Mouse (Mus musculus): ENCODE results near the gene Tmem190. TPM values are rescaled to one million over a fixed set of nuclear protein-coding genes. Genes with fewer than 3 reads are reported as not detected.
"Not testable (repeated sequence)": the region's sequence is repeated elsewhere in the genome, so short reads cannot be mapped to it uniquely, and the experiment has no call there.

Gene Tmem190
- total RNA-seq, 2 experiments from 2014 or later, result not detected

DNA sequence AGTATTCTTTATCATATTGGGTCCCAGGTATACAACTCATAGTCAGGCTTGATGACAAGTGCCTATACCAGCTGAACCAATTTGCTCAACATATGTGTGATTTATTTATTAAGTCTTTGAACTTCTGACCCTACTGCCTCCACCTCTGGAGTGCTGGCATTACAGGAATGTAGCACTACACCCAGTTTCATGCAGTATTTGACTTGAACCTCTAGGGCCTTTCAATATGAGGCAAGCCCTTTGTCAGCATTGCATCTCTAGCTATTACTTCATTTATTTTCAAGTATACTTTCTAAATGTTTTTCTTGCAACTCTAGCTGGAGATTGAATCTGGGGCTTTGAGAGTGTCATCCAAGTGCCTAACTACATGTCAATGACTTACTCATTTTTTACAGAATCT is 19.5 kb downstream of the Tmem190 start:
- intact Hi-C loops (cut with DNase I), result loop anchor here (5.0 kb wide), 1 partner anchor 355 kb away; the partner anchor contains the start of gene Rdh13
- no peak for DNase-seq

DNA sequence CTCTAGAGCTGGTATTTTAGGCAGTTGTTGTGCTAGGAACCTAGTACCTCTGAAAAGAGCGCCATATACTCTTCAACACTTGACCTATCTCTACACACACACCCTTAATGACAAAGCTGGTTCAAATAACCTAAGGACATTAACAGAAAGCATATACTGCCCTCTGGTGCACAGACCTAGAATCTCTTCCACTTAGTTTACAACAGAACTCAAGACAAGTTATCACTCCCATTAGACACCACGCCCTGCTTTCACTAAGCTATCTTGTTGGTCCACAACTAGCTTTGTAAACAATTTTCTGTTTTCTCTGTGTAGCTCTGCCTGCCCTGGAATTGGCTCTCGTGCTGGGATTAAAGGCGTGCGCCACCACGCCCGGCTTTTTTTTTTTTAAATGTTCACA is 24.0 kb downstream of the Tmem190 start:
- no peak for DNase-seq
- intact Hi-C loops (cut with DNase I), result loop anchor here (5.0 kb wide), 1 partner anchor 244 kb away; no protein-coding TSS in a partner anchor

DNA sequence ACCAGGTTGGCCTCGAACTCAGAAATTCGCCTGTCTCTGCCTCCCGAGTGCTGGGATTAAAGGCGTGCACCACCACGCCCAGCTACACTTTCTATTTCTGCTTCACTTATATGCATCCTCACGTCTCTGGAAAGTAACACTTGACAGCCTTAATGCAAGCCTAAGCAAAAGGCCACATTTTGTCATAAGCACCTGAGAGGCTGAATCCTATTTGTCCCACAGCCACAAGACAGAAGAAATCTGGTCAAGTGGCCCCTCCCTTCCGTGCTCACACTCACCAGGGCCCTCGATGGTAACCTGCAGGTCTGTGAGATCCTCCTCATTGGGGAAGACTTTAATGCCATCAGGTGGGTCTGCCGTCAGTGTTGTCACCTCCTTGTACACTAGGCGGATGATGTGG is 28.4 kb downstream of the Tmem190 start:
- not testable (repeated sequence) for DNase-seq
- intact Hi-C loops (cut with DNase I), result loop anchor here (10.0 kb wide), 1 partner anchor 54 kb away; no protein-coding TSS in a partner anchor

DNA sequence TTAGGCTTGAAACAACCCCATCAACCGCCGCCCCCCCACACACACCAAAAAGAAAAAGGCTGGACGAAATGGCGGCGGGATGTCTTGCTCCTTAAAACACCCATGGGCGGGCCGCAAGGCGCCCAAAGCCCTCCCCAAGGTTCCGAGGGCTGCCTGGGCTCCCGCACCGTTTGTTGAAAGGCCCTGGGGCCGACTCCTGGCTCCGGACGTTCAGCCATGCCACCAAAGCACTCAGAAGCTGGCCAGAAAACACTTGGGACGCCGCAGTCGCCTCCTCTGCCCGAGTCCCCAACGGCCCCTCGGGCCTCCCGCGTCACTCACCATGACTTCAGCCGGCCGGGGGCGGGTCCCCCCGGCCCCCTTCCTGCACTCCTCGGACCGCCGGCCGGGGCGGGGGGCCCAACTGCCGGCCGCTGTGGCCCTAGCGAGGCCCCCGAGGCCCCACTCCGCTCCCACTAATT is 29.1 kb downstream of the Tmem190 start:
- intact Hi-C loops (cut with DNase I), result loop anchor here (10.0 kb wide), 1 partner anchor 53 kb away; no protein-coding TSS in a partner anchor
- peak in 1 of 2 experiments; percentile 21 for DNase-seq

DNA sequence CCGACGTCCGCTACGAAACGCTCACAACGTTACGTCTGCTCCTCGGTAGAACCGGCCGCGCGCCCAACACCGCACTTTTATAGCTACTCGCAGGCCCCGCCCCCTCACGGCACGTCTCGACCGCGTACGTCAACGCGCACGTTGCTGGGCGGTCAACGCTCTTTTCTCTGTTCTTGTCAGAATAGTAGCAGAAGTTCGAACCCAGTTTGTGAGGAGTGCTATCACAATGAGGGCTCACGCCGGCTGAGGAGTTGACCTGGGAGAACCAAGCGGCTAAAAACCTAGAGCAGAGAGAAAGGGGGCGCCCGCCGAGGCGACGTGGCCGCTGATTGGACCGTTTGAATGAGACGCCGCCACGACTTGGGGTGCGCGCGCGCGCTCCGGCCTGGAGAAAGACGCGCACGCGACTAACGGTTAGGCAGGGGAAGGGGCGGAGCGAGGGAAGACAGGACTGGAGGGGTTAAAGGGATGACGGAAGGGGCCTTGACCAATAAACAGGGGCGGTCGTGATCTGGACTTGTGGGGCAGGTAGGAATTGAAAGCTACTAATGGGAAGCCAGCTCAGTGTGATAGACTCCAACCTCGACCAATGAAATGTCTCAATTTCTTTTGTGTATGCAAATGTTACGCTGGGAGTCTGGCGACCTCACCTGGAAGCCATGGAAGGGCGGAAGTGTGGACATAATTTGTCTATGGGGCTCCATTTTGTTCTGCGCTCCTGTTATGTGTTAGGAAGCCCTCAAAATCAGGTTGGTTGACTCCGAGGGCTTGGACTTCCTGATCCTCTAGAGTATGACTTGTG is 29.8 kb downstream of the Tmem190 start, which contains the start of gene Ube2s:
TSS of gene Ube2s (minus strand) at position 288 of the 802 bp plus-strand sequence.
- DNase-seq, result peak; percentile 97 to 98
- intact Hi-C loops (cut with DNase I), result loop anchor here (10.0 kb wide), 1 partner anchor 52 kb away; no protein-coding TSS in a partner anchor

DNA sequence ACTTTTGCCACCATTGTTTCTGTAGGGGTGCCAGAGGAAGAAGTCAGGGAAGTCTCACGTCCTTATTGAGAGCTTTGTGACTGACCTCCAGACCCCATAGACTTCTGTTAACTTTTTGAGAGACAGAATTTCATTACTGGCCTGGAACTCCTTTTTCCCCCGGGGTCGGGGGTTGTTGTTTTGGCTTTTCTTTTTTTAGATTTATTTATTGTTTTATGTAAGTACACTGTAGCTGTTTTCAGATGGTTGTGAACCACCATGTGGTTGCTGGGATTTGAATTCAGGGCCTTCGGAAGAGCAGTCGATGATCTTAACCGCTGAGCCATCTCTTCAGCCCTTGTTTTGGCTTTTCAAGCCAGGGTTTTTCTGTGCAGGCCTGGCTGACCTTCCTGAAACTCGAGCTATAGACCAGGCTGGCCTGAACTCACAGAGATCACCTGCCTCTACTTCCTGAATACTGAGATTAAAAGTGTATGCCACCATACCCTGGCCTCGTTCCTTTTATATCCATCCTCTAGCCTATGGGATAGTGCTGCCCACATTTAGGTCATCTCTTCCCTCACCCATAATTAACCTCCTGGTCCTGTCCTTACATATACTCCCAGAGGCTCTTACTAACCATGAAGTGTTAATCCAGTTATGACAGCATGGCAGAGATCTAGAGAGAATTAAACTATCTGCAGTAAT is 30.5 kb downstream of the Tmem190 start:
- intact Hi-C loops (cut with DNase I), result loop anchor here (10.0 kb wide), 1 partner anchor 52 kb away; no protein-coding TSS in a partner anchor
- no peak for DNase-seq

DNA sequence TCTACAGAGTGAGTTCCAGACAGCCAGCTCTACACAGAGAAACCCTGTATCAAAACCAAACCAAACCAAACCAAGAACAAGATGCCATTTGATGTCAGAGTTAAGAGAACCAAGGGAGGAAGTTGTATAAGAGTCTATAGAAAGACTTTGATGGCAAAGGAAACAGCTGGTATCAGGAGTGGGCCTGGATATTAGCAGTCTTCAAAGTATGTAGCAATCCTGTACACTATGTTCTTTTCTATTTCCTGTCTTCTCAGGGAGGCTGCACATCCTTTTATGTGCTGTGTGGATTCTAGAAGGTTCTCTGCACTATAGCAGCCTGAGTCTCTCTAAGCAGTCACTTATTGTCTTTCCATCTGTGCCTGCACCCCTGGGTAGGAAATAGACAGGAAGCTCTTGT is 33.8 kb downstream of the Tmem190 start:
- DNase-seq, result no peak
- intact Hi-C loops (cut with DNase I), result loop anchor here (10.0 kb wide), 1 partner anchor 48 kb away; no protein-coding TSS in a partner anchor

DNA sequence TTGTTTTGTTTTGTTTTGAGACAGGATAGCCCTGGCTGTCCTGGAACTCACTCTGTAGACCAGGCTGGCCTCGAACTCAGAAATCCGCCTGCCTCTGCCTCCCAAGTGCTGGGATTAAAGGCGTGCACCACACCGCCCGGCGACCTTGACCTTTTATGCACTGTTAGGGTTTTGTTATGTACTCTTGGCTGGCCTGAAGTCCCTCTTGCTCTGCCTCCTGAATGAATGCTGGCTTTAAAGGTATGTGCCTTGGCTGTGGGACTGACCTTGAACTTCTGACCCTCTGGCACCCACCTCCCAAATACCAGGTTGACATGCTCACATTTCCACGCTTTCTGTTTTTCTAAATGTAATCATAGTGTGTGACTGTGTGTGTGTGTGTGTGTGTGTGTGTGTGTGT is 38.2 kb downstream of the Tmem190 start:
- DNase-seq; intact Hi-C loops (cut with DNase I): not testable (repeated sequence)

DNA sequence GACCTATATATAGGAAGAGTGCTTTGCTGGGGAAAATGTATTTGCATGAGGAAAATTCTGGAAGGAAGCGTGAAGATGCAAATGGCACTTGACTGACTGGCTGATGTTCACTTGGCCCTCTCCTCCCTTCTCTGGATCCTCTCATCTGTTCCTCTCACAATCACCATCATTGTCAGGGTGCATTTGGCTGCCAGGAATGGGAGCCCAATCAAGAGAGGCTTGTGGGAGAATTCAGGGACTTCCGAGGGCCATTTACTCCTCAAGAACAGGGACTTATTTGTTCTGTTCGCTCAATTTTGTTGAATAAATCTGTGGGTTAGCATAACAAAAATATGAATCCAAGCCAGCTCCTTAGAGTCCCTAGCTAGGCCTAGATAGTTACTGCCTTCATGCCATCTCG is 39.0 kb downstream of the Tmem190 start:
- intact Hi-C loops (cut with DNase I), result no loop called here
- no peak for DNase-seq

DNA sequence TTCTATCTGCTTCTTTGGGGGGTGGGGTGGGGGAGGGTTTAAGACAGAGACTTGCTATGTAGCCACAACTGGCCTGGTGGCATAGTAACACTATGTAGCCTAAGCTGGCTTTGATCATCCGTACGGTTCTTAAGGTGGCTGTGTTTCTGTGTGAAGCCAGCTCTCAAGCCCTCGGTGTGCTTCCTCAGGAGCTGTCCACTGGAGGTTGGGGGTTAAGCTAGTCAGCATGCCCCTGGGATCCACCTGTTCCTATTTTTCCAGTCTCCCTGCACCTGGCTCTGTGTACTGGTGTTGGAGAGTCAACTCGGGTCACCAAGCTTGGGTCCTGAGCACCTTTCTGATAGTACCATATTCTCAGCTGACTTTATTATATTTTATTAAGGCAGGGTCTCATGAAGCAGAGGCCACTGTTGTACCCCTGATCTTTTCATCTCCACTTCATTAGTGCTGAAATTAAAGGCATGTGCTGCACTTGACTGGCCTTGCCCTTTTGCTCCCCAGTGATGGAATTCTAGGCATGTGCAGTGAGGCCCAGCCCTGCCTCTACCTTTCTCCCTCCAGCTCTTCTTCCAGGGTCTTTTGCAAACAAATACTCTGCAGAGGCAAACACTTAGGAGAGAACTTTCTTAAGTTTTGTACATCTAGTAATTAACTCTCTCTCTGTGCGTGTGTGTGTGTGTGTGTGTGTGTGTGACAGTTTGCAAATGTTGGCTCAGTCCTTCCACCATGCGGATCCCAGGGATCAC is 39.6 kb downstream of the Tmem190 start:
- intact Hi-C loops (cut with DNase I), result no loop called here

DNA sequence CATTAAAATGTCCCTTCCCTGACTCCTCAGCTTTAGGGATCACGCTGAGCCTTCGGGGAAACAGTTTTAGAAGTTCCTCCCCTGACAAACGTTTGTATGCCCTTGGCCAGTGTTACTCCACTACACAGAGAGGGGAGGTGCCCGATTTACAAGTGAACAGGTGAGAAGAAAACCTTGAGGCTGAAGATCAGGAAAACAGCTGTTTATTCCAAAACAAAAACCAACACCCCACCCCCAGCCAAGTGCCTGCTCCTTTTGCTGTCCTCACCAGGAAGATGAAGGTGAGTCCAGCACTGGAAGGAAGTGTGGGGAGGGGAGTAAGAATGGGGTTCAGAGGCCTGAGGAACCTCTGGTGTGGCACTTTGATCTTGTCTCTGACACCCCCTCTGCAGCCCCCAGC is 42.6 kb downstream of the Tmem190 start:
- intact Hi-C loops (cut with DNase I), result no loop called here
- DNase-seq, result no peak

More for the DNA sequence above, 39.6 kb downstream of the Tmem190 start:
- no peak for DNase-seq

DNA sequence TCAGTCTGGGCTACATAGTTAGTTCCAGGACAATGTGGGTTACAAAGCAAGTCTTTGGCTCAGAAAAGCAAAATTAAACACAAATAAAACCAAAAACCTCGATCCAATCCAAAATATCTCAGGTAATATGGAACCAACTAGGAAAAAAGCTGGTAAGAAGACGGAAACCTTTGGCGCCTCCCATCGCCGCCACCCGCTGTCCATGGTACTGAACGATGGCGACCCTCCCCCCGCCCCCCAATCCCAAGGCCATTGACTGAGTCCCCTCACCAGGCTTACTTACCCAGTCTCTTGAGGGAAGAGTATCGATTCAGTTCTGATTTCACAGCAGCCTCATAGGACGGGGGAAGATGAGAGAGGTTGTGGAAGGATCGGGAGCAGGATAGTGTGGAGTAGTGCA is 47.7 kb downstream of the Tmem190 start:
- DNase-seq, result no peak
- intact Hi-C loops (cut with DNase I), result no loop called here

Other genes starting within 250 kb of the Tmem190 start
- gene Syt5, start 235.4 kb upstream of the Tmem190 start, total RNA-seq (2021), result not detected
- gene Ptprh, start 178.9 kb upstream of the Tmem190 start, total RNA-seq (2021), result not detected
- gene Tmem86b, start 151.5 kb upstream of the Tmem190 start, total RNA-seq (2021), result 1 to 10 TPM; 2.5 to 3.2 TPM
- 10 to 100 TPM; 40.2 to 42.4 TPM for gene Ppp6r1, start 123.9 kb upstream of the Tmem190 start, total RNA-seq (2021)
- gene Hspbp1, start 97.9 kb upstream of the Tmem190 start, total RNA-seq (2021), result 10 to 100 TPM; 22.4 to 24.9 TPM
- 1 to 10 TPM in 1 of 2 experiments, under 1 TPM in 1; 0.54 to 1.6 TPM for gene Brsk1, start 92.3 kb upstream of the Tmem190 start, total RNA-seq (2021)
- not detected for gene Tmem150b, start 57.7 kb upstream of the Tmem190 start, total RNA-seq (2021)
- gene Kmt5c, start 42.8 kb upstream of the Tmem190 start, total RNA-seq (2021), result 10 to 100 TPM in 1 of 2 experiments, 1 to 10 TPM in 1; 9.7 to 10.5 TPM
- 1 to 10 TPM; 1.4 to 1.9 TPM for gene Cox6b2, start 29.8 kb upstream of the Tmem190 start, total RNA-seq (2021)
- not detected for gene Fam71e2, start 11.6 kb upstream of the Tmem190 start, total RNA-seq (2021)
- not detected for gene Il11, start 78 bp upstream of the Tmem190 start, total RNA-seq (2021)
- gene Tmem238, start 6.7 kb downstream of the Tmem190 start, total RNA-seq (2021), result 1 to 10 TPM; 7.9 to 9.5 TPM
- gene Rpl28, start 9.9 kb downstream of the Tmem190 start, total RNA-seq (2021), result 100 to 1,000 TPM; 431 to 514 TPM
- 10 to 100 TPM; 70.3 to 83.7 TPM for gene Ube2s, start 29.7 kb downstream of the Tmem190 start, total RNA-seq (2021)
- gene Shisa7, start 61.8 kb downstream of the Tmem190 start, total RNA-seq (2021), result not detected
- 1 to 10 TPM; 3.6 to 3.8 TPM for gene Isoc2b, start 87.3 kb downstream of the Tmem190 start, total RNA-seq (2021)
- 10 to 100 TPM; 21.0 to 28.3 TPM for gene Isoc2a, start 94.2 kb downstream of the Tmem190 start, total RNA-seq (2021)
- gene Gm36210, start 123.6 kb downstream of the Tmem190 start, total RNA-seq (2021), result under 1 TPM; 0.20 TPM
- 1 to 10 TPM; 8.9 TPM for gene Zfp628, start 132.3 kb downstream of the Tmem190 start, total RNA-seq (2021)
- 1 to 10 TPM; 2.5 to 3.2 TPM for gene Nat14, start 139.1 kb downstream of the Tmem190 start, total RNA-seq (2021)
- 10 to 100 TPM in 1 of 2 experiments, 1 to 10 TPM in 1; 8.8 to 11.1 TPM for gene Ssc5d, start 142.8 kb downstream of the Tmem190 start, total RNA-seq (2021)
- 10 to 100 TPM; 30.5 to 35.8 TPM for gene Sbk2, start 181.5 kb downstream of the Tmem190 start, total RNA-seq (2021)
- 1 to 10 TPM; 1.6 to 1.7 TPM for gene Sbk3, start 188.2 kb downstream of the Tmem190 start, total RNA-seq (2021)
- gene Zfp579, start 213.2 kb downstream of the Tmem190 start, total RNA-seq (2021), result 1 to 10 TPM; 7.8 to 9.5 TPM
- gene Zfp524, start 231.5 kb downstream of the Tmem190 start, total RNA-seq (2021), result 1 to 10 TPM; 6.9 TPM
- 10 to 100 TPM; 20.7 to 22.7 TPM for gene Fiz1, start 231.8 kb downstream of the Tmem190 start, total RNA-seq (2021)
- gene Gm44973, start 232.6 kb downstream of the Tmem190 start, total RNA-seq (2021), result not detected
- 10 to 100 TPM; 11.0 to 13.0 TPM for gene Zfp865, start 237.4 kb downstream of the Tmem190 start, total RNA-seq (2021)
- under 1 TPM in 1 of 2 experiments, not detected in 1; 0.20 TPM for gene Ccdc106, start 237.6 kb downstream of the Tmem190 start, total RNA-seq (2021)